Mouse (Mus musculus) midbrain, embryonic 10.5 days (tissue): ENCODE results near the gene Gm49405. TPM values are rescaled to one million over a fixed set of nuclear protein-coding genes. Genes with fewer than 3 reads are reported as not detected.
A peak's percentile ranks its signal among the peaks of the same experiment; 100 is the strongest.
"Not testable (repeated sequence)": the region's sequence is repeated elsewhere in the genome, so short reads cannot be mapped to it uniquely, and the experiment has no call there.

Source experiments
- DNase-seq: peaks from one replicate; pipeline ENCODE4 v3.0.0-alpha.2; 2017; ENCODE audit warnings: low spot score
- H3K27ac ChIP-seq: fragments of 300-500 bp; sonication (generic); replicated peaks from 2 replicates; pipeline ENCODE4 v1.5.1; 2016; ENCODE audit warnings: mild to moderate bottlenecking
- H3K27me3 ChIP-seq: fragments of 300-500 bp; sonication (generic); 2 replicates; pipeline ENCODE4 v1.6.1; 2016; ENCODE audit warnings: low read depth, mild to moderate bottlenecking; ENCODE audit not compliant: poor library complexity, severe bottlenecking
- H3K36me3 ChIP-seq: fragments of 300-500 bp; sonication (generic); 2 replicates; pipeline ENCODE4 v1.6.1; 2016; ENCODE audit warnings: mild to moderate bottlenecking, moderate library complexity
- H3K4me1 ChIP-seq: fragments of 300-500 bp; sonication (generic); 2 replicates; pipeline ENCODE4 v1.6.1; 2016
- H3K4me3 ChIP-seq: fragments of 300-500 bp; sonication (generic); 2 replicates; pipeline ENCODE4 v1.5.1; 2016; ENCODE audit warnings: mild to moderate bottlenecking, moderate library complexity
- H3K9me3 ChIP-seq: fragments of 300-500 bp; sonication (generic); replicated peaks from 2 replicates; pipeline ENCODE4 v1.6.1; 2016; ENCODE audit warnings: mild to moderate bottlenecking
- WGBS: fragments of 180-500 bp; shearing (Covaris S2); methylation state at CpG from one replicate; pipeline ENCODE4 v1.1.7; 2016; 5-methylcytosine and 5-hydroxymethylcytosine counted together
- polyA plus RNA-seq: library from polyadenylated mRNA; unstranded; fragments of >200 nt; fragmentation: Nextera tagmentation; extraction: Ambion mirVana; gene quantifications from 2 replicates; pipeline ENCODE4 v1.2.1, GENCODE M21; 2016

Gm49405 gene
- polyA plus RNA-seq, 1 experiment from 2014 or later, result 2.8 TPM

DNA sequence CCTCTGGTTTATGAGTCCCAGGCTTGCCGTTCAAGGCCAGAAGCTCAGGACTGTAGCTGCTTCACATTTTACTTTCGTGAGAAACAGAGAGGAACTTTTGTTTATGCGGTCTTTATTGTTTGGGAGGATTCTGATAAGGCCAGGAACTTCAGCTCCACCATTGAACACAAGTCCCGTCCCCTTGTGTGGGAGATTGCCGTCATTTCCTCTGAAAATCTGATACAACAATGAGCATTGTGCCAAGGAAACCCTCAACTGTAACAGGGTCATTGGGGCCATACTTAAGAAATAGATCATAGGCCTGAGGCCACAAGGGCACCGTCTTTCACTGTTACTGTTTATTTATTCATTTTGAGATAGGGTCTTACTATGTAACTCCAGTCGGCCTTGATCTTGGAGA is 22.8 kb downstream of the Gm49405 start:
- H3K9me3 ChIP-seq, result peaks cover 20% of the 10 kb centered on the region; the same call in 1 of the 2 replicates
- H3K4me3 ChIP-seq, result no peak overlapping the region
- peaks cover 10% of the 10 kb centered on the region for H3K4me1 ChIP-seq
- H3K27ac ChIP-seq, result no peak overlapping the region
- WGBS, result 87% methylated on average over 7 of the region's 7 CpGs
- DNase-seq, result no peak
- H3K27me3 ChIP-seq, result no peaks in the 10 kb centered on the region
- H3K36me3 ChIP-seq, result no peaks in the 10 kb centered on the region

DNA sequence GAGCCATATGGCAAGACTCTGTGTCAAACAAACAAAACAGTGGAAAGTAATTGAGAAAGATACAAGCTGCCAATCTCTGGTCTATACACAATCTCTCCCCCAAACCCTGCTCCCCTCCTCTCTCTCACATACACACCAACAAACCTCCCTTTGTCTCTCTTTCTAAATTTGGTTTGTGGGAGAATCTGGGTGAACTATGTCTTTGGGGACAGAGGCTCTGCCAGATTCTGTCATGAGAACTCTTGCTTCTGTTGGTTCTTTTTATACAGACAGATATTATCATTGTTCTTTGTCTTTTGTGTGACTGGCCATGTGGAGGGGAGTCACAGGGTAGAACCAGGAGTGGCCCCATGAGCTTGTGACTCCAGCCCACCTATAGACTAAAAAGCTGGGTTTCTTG is 27.1 kb downstream of the Gm49405 start:
- H3K4me1 ChIP-seq, result peaks cover 6% of the 10 kb centered on the region
- H3K27me3 ChIP-seq, result no peaks in the 10 kb centered on the region
- no peak overlapping the region for H3K4me3 ChIP-seq
- H3K36me3 ChIP-seq, result no peaks in the 10 kb centered on the region
- no peak overlapping the region for H3K27ac ChIP-seq
- DNase-seq, result no peak
- H3K9me3 ChIP-seq, result peaks cover 20% of the 10 kb centered on the region; the same call in 1 of the 2 replicates

DNA sequence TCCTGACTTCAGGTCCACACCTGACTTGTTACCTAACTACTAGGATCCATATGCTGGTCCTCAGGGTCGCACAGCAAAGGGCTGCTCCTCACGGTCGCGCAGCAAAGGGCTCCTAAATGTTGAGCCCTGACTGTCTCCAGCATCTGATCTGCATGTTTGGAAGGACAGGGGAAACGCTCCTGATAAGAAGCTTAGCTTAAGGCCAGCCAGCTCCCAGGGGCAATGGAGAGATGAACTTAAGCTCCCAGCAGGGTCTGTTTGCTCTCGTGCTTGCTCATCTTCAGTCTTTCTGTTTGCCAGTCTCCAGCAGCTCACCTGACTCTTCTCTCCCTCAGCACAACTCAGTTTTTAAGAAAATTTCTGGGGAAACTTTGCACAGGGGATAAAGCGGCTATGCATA is 32.2 kb downstream of the Gm49405 start:
- no peaks in the 10 kb centered on the region for H3K27me3 ChIP-seq
- no peak overlapping the region for H3K27ac ChIP-seq
- 0 out of 2 replicates have a peak, but pooled peaks cover 5% of the 10 kb centered on the region for H3K9me3 ChIP-seq
- no peak for DNase-seq
- no peak overlapping the region for H3K4me3 ChIP-seq
- H3K4me1 ChIP-seq, result peaks cover 19% of the 10 kb centered on the region
- H3K36me3 ChIP-seq, result peaks cover 12% of the 10 kb centered on the region
- WGBS, result 47% methylated on average over 7 of the region's 7 CpGs

DNA sequence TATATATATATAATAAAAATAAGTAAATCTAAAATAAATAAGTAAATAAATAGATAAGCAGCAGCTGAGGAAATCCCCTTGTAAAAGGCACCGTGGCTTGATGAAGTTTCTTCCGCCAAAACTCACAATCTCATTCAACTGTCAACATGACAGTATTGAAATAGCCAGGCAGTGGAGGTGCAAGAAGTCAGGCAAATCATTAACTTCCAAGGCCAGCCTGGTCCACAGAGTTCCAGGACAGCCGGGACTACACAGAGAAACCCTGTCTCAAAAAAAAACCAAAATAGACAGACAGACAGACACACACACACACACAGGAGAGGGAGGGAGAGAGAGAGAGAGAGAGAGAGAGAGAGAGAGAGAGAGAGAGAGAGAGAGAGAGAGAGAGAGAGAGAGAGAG is 32.9 kb downstream of the Gm49405 start:
- Histone ChIP-seq H3K36me3 (peaks cover 12% of the 10 kb centered on the region), H3K4me1 (peaks cover 25% of the 10 kb centered on the region), H3K4me3 (no peak overlapping the region), H3K27ac (no peak overlapping the region), H3K27me3 (no peaks in the 10 kb centered on the region), H3K9me3 (no peaks in the 10 kb centered on the region)
- 92% methylated on average over 3 of the region's 3 CpGs for WGBS
- DNase-seq, result no peak

DNA sequence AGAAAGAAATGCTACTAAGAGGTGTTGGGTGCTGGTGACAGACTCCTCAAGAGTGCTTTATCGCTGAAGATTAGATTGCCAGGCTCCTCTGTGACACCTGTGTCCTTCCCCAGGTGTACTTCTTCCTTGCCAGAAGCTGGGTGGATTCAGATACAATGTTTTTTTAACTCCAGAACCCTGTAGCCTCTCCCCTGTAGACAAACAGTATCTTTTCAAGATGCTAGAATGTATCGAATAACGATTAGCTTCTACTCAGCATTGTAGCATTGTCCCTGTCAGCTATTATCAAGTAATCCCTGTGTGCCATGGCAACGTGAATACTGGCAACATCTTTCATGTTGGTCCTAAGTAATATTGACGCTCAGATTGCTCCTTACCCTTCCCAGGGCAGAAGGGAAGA is 33.3 kb downstream of the Gm49405 start:
- H3K4me1 ChIP-seq, result peaks cover 27% of the 10 kb centered on the region
- no peaks in the 10 kb centered on the region for H3K9me3 ChIP-seq
- no peak overlapping the region for H3K27ac ChIP-seq
- DNase-seq, result no peak
- no peak overlapping the region for H3K4me3 ChIP-seq
- 63% methylated on average over 5 of the region's 5 CpGs for WGBS
- no peaks in the 10 kb centered on the region for H3K27me3 ChIP-seq
- H3K36me3 ChIP-seq, result peaks cover 12% of the 10 kb centered on the region

DNA sequence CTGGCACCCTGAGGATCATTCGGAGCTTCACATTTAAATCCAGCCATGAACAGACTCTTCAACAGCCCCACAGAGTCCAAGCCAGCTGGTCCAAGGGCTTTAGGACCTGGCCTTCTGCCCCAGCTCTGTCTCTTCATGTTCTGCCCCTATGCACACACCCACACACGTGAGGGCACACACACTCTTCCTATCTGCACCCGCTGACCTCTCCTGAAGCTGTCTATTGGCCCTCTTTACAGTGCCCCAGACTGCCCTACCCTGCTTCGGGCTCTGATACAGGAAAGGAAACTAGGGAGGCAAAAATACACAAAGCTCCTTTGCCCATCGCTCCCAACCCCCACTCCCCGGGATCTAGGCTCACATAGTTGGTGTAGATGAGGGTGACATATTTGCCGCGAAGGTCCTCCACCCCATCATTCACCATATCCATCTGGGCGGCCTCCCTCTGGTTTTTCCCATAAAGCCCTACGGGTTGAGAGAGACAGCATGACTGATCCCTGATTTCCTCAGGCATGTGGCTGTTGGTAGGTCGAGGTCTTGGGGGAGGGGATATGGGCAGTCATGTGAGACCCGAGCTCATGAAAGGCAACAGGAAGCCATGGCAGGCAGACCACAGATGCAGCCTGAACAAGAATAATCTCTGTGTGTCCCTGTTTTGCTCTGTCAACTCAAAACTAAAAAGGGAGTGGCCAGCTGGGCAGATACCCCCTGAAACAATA is 36.1 kb downstream of the Gm49405 start:
- H3K27ac ChIP-seq, result no peak overlapping the region
- DNase-seq, result no peak
- H3K4me1 ChIP-seq, result peaks cover 27% of the 10 kb centered on the region
- peak overlapping the region; percentile 23 for H3K4me3 ChIP-seq
- no peaks in the 10 kb centered on the region for H3K27me3 ChIP-seq
- H3K9me3 ChIP-seq, result no peaks in the 10 kb centered on the region
- peaks cover 12% of the 10 kb centered on the region for H3K36me3 ChIP-seq
- WGBS, result 78% methylated on average over 12 of the region's 12 CpGs

DNA sequence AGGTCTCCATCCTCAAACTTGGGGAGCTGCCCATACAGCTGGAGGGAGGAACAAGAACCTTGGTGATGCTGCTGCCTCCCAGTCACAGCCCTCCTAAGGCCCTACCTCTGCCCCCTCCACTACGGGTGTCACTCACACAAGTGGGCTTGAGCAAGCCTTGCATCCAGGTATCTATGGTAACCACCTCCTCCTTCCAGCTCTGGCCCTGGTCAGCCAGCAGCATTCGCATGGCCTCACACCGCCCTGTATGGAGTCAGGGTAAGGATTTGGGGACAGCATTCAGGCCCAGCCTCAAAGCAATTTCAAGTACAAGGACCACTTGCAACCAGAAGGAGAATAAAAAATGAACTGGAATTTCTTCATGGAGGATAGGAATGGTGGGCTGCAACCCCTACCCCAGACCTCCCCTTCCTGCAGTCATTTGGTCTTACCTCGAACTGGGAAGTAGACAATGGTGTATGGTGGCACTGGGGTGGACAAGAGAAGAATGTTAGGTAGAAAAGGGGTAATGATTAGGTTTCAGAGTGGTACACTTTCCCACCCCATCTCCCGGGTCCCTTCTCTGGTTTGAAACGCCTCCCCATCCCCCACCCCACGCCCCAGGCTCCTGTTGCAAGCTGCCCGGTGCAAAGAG is 36.8 kb downstream of the Gm49405 start:
- peaks cover 12% of the 10 kb centered on the region for H3K36me3 ChIP-seq

DNA sequence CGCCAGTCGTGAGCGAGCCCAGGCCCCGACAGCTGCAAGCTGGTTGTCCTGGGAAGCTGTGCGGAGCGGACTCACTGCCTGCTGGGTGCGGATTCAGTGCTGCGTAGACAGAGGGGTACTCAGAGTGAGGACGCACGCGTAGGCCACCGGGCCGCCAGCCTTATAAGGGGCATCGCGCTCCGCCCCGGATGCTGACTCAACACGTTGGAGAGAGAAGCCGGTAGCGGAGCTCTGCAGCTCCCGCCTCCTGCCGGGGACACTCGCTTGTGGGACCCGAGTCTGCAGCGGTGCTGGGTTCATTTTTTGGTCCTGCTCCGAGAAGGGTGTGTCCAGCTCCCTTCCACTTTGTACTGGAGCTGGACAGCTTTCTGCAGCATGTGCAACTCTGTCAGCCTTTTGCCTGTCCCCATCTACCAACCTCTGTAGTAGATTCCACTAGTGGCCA is 37.4 kb downstream of the Gm49405 start, which contains the start of gene Gstp1:
Gene Gstp1 (minus strand): TSS at position 198 of the 445 bp plus-strand sequence.
- Histone ChIP-seq H3K27ac (peak within 1 kb of the TSS; percentile 93), H3K36me3 (peaks cover 12% of the 10 kb centered on the region), H3K27me3 (no peaks in the 10 kb centered on the region), H3K4me3 (peak within 1 kb of the TSS; percentile 78), H3K4me1 (peaks cover 27% of the 10 kb centered on the region), H3K9me3 (no peaks in the 10 kb centered on the region)
- WGBS, result under 1% methylated on average over 26 of the region's 26 CpGs
- peak; percentile 84 for DNase-seq

More for the DNA sequence above, 36.8 kb downstream of the Gm49405 start:
- H3K27me3 ChIP-seq, H3K9me3 ChIP-seq: not testable (repeated sequence)
- Histone ChIP-seq H3K4me3 (peak overlapping the region; percentile 78), H3K27ac (peak overlapping the region; percentile 93), H3K4me1 (peaks cover 27% of the 10 kb centered on the region)
- DNase-seq, result peak; percentile 27
- WGBS, result 27% methylated on average over 7 of the region's 8 CpGs

DNA sequence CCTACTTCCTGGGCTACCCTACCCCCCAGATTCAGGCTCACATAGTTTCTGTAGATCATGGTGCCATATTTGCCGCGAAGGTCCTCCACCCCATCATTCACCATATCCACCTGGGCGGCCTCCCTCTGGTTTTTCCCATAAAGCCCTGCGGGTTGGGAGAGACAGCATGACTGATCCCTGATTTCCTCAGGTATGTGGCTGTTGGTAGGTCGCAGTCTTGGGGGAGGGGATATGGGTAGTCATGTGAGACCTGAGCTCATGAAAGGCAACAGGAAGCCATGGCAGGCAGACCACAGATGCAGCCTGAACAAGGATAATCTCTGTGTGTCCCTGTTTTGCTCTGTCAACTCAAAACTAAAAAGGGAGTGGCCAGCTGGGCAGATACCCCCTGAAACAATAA is 40.5 kb downstream of the Gm49405 start:
- H3K9me3 ChIP-seq, H3K4me3 ChIP-seq, DNase-seq, H3K27me3 ChIP-seq, H3K27ac ChIP-seq, H3K36me3 ChIP-seq: not testable (repeated sequence)
- WGBS, result 92% methylated on average over 5 of the region's 5 CpGs
- peaks cover 25% of the 10 kb centered on the region for H3K4me1 ChIP-seq

DNA sequence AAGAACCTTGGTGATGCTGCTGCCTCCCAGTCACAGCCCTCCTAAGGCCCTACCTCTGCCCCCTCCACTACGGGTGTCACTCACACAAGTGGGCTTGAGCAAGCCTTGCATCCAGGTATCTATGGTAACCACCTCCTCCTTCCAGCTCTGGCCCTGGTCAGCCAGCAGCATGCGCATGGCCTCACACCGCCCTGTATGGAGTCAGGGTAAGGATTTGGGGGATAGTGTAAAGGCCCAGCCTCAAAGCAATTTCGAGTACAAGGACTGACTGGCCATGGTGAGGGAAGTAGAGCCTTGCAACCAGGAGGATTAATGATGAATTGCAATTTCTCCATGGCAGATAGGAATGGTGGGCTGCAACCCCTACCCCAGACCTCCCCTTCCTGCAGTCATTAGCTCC is 41.1 kb downstream of the Gm49405 start:
- H3K4me1 ChIP-seq, result peaks cover 19% of the 10 kb centered on the region
- not testable (repeated sequence) for H3K4me3 ChIP-seq, H3K36me3 ChIP-seq, H3K27ac ChIP-seq, DNase-seq, H3K9me3 ChIP-seq, H3K27me3 ChIP-seq
- 88% methylated on average over 4 of the region's 4 CpGs for WGBS

DNA sequence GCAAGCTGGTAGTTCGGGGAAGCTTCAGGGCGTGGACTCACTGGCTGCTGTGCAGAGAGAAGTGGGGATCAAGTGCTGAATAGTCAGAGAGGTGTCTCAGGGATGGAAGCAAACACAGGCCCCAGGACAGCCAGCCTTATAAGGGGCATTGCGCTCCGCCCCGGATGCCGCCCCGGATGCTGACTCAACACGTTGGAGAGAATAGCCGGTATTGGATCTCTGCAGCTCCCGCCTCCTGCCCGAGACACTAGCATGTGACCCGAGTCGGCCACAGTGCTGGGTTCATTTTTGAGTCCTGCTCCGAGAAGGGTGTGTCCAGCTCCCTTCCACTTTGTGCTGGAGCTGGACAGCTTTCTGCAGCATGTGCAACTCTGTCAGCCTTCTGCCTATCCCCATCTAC is 41.7 kb downstream of the Gm49405 start:
- no peak overlapping the region for H3K27ac ChIP-seq
- 84% methylated on average over 14 of the region's 14 CpGs for WGBS
- DNase-seq, result no peak

DNA sequence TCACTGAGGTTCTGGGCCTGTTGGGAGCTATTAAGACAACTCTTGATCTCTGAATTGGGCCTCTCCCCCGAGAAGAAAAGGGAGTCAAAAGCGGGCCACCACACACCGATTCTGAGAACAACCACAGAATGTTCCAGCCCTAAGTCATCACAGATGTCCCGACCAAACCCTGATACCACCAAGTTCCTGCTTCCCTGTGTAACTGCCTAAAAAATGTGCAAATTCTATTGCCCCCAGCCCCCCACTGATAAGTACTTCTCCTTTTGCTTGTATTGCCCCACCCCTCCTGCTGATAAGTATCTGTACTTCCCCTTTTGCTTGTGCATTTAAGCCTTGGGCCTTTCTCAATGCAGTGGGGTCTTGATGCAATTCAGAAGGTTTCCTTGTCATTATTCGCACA is 43.7 kb downstream of the Gm49405 start:
- DNase-seq, H3K27ac ChIP-seq: not testable (repeated sequence)

More for the DNA sequence above, 41.7 kb downstream of the Gm49405 start:
- Histone ChIP-seq H3K36me3 (no peaks in the 10 kb centered on the region), H3K27me3 (no peaks in the 10 kb centered on the region), H3K4me1 (peaks cover 15% of the 10 kb centered on the region), H3K9me3 (no peaks in the 10 kb centered on the region), H3K4me3 (no peak overlapping the region)

More for the DNA sequence above, 43.7 kb downstream of the Gm49405 start:
- H3K4me1 ChIP-seq, H3K4me3 ChIP-seq, H3K36me3 ChIP-seq, H3K9me3 ChIP-seq, H3K27me3 ChIP-seq: not testable (repeated sequence)
- 84% methylated on average over 5 of the region's 5 CpGs for WGBS
